Mouse (Mus musculus) midbrain, embryonic 14.5 days (tissue): ENCODE measurements around the gene Igf2bp2. TPM values are rescaled to one million over a fixed set of nuclear protein-coding genes. Genes with fewer than 3 reads are reported as not detected.

Experiments used
- ATAC-seq: fragments of 200-750 bp; cut with Nextera tagmentation; 2 replicates; pipeline ENCODE4 v1.8.0; 2017; ENCODE audit warnings: moderate number of reproducible peaks, moderate library complexity; ENCODE audit not compliant: low FRiP score, low TSS enrichment
- DNase-seq: peaks from one replicate; pipeline ENCODE4 v3.0.0-alpha.2; 2015
- H3K27ac ChIP-seq: fragments of 300-500 bp; sonication (generic); replicated peaks from 2 replicates; pipeline ENCODE4 v1.5.1; 2014; ENCODE audit warnings: mild to moderate bottlenecking, low read depth, low read length, moderate library complexity
- H3K27me3 ChIP-seq: fragments of 300-500 bp; sonication (generic); 2 replicates; pipeline ENCODE4 v1.6.1; 2014; ENCODE audit warnings: low read length, control low read depth, mixed read lengths; ENCODE audit not compliant: control insufficient read depth, insufficient read depth
- H3K36me3 ChIP-seq: fragments of 300-500 bp; sonication (generic); 2 replicates; pipeline ENCODE4 v1.6.1; 2014; ENCODE audit warnings: low read length, control low read depth; ENCODE audit not compliant: control insufficient read depth, insufficient read depth
- H3K4me1 ChIP-seq: fragments of 300-500 bp; sonication (generic); 2 replicates; pipeline ENCODE4 v1.6.1; 2014; ENCODE audit warnings: mild to moderate bottlenecking, antibody characterized with exemption, low read length, control low read depth; ENCODE audit not compliant: control insufficient read depth, insufficient read depth
- H3K4me2 ChIP-seq: fragments of 300-500 bp; sonication (generic); 2 replicates; pipeline ENCODE4 v1.6.1; 2014; ENCODE audit warnings: mild to moderate bottlenecking, low read length, moderate library complexity
- H3K4me3 ChIP-seq: fragments of 300-500 bp; sonication (generic); replicated peaks from 2 replicates; pipeline ENCODE4 v1.5.1; 2014; ENCODE audit warnings: low read depth, low read length
- H3K9ac ChIP-seq: fragments of 300-500 bp; sonication (generic); replicated peaks from 2 replicates; pipeline ENCODE4 v1.6.1; 2014; ENCODE audit warnings: mild to moderate bottlenecking, low read length, moderate library complexity
- H3K9me3 ChIP-seq: fragments of 300-500 bp; sonication (generic); 2 replicates; pipeline ENCODE4 v1.6.1; 2016; ENCODE audit warnings: low read length, control low read depth, mixed read lengths; ENCODE audit not compliant: control insufficient read depth
- WGBS: fragments of 180-500 bp; shearing (Covaris S2); extraction: QIAGEN DNeasy Blood & Tissue Kit; methylation state at CpG from one replicate; pipeline ENCODE4 v1.1.7; 2014; 5-methylcytosine and 5-hydroxymethylcytosine counted together
- polyA plus RNA-seq: library from polyadenylated mRNA; unstranded; fragments of >200 nt; fragmentation: Nextera tagmentation; extraction: Ambion mirVana; gene quantifications from 2 replicates; pipeline ENCODE4 v1.2.1, GENCODE M21; 2014

Gene Igf2bp2
- polyA plus RNA-seq, 1 experiment from 2014 or later: 20.2 TPM

DNA sequence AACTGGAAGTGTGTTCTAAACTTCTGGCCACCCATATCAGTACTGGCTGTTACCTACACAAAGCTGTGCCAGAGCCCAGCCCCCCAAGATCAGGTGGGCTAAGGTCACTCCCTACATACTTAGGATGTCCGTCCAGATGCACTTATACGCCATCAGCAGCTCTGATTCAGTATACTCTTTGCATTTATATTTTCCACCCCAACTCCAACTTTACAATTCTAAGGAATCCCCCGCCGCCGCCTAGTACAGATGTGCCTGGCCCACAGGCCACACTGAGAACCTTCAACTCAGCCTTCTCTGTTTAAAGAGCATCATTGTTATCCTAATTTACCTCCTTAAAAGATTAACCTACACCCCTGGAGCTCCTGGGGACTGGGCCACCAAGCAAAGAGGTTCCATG is 23.3 kb downstream of the Igf2bp2 start:
- H3K27ac ChIP-seq: no peak overlapping the region
- no peaks in the 10 kb centered on the region for H3K4me1 ChIP-seq
- no peak overlapping the region for H3K4me2 ChIP-seq
- ATAC-seq (no peak), DNase-seq (no peak)
- H3K9ac ChIP-seq: no peak overlapping the region
- no peaks in the 10 kb centered on the region for H3K27me3 ChIP-seq
- no peak overlapping the region for H3K4me3 ChIP-seq
- no peaks in the 10 kb centered on the region for H3K9me3 ChIP-seq
- no peaks in the 10 kb centered on the region for H3K36me3 ChIP-seq
- WGBS: 80% methylated on average over 5 of the region's 5 CpGs

DNA sequence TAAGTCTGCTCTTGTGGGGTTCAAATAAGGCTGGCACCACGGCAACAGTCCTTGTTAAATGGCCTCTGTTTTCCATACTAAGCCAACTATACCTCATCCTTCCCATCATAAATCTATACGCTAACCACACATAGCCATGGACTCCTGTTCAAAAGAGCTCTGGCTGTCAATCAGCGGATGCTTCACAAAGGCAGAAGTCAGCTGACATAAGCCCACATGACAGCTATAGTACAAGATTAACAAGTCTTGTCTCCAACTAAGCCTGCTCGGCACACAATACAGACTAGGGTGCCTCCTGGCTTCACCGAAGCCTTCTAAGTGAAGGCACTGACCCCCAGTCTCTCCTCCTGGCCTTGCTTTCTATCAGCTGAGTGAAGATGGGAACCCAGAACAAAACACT is 26.9 kb downstream of the Igf2bp2 start:
- ATAC-seq (no peak), DNase-seq (no peak)
- Histone ChIP-seq H3K9ac (no peak overlapping the region), H3K4me2 (no peak overlapping the region), H3K4me3 (no peak overlapping the region), H3K27me3 (no peaks in the 10 kb centered on the region), H3K27ac (no peak overlapping the region), H3K4me1 (no peaks in the 10 kb centered on the region), H3K36me3 (no peaks in the 10 kb centered on the region), H3K9me3 (no peaks in the 10 kb centered on the region)
- WGBS: 40% methylated on average over 5 of the region's 5 CpGs

DNA sequence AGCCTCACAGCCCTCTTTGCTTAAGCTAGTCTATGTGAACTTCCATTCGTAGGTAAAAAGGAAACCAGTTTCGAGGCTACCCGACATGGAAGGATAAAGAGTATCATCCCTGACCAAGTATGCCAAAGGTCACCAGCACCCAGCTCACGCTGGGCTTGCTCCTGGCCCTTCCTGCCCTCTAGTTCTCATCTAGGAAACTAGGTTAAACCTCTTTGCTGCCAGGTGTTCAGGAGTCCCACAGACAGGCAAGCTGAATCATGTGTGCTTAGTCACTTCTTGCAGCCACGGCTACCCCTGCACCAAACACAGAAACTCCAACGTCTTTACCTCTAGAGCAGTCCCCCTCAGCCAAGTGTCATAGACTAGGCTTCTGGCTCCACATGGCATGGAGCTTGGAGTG is 31.8 kb downstream of the Igf2bp2 start:
- Histone ChIP-seq H3K9me3 (no peaks in the 10 kb centered on the region), H3K36me3 (no peaks in the 10 kb centered on the region), H3K4me2 (no peak overlapping the region), H3K9ac (no peak overlapping the region), H3K27me3 (no peaks in the 10 kb centered on the region), H3K27ac (no peak overlapping the region), H3K4me3 (no peak overlapping the region), H3K4me1 (no peaks in the 10 kb centered on the region)
- 89% methylated on average over 6 of the region's 6 CpGs for WGBS
- DNase-seq (no peak), ATAC-seq (no peak)

DNA sequence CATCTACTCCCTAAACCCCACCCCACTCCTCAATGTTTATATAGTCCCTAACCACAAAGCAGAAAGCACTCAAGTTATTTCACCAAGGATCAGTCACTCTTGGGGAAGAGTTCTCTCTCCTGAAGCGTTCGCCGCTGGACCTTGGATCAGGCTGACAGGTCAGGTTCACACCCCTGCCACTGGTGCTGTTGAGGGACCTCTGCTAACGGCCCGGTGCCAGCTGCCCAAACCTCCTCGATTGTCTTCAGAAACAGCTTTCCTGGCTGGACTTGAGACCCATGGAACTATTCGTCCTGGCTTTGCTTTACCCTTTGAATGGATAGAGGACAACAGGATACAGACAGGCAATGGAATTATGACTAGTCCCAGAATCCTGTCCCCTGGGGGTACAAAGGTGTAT is 33.6 kb downstream of the Igf2bp2 start:
- WGBS: 95% methylated on average over 7 of the region's 7 CpGs
- H3K27me3 ChIP-seq: no peaks in the 10 kb centered on the region

DNA sequence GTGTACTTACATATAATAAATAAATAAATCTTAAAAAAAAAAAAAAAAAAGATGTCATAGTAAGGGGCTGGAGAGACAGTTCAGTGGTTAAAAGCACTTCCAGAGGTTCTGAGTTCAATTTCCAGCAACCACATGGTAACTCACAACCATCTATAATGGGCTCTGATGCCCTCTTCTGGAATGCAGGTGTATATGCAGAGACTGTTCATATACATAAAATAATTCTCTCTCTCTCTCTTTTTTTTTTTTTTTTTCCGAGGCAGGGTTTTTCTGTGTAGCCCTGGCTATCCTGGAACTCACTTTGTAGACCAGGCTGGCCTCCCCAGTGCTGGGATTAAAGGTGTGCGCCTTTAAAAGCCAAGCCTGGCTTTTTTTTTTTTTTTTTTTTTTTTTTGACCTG is 34.5 kb downstream of the Igf2bp2 start:
- Histone ChIP-seq H3K9me3 (no peaks in the 10 kb centered on the region), H3K36me3 (no peaks in the 10 kb centered on the region), H3K4me1 (no peaks in the 10 kb centered on the region), H3K27me3 (no peaks in the 10 kb centered on the region), H3K9ac (no peak overlapping the region), H3K27ac (no peak overlapping the region), H3K4me3 (no peak overlapping the region), H3K4me2 (no peak overlapping the region)
- 92% methylated on average over 2 of the region's 2 CpGs for WGBS
- ATAC-seq: no peak
- DNase-seq: no peak

More for the DNA sequence above, 33.6 kb downstream of the Igf2bp2 start:
- H3K27ac ChIP-seq: no peak overlapping the region
- no peak for DNase-seq
- no peak overlapping the region for H3K4me3 ChIP-seq
- H3K36me3 ChIP-seq: no peaks in the 10 kb centered on the region
- H3K9ac ChIP-seq: no peak overlapping the region
- H3K9me3 ChIP-seq: no peaks in the 10 kb centered on the region
- ATAC-seq: no peak
- no peaks in the 10 kb centered on the region for H3K4me1 ChIP-seq
- H3K4me2 ChIP-seq: no peak overlapping the region

DNA sequence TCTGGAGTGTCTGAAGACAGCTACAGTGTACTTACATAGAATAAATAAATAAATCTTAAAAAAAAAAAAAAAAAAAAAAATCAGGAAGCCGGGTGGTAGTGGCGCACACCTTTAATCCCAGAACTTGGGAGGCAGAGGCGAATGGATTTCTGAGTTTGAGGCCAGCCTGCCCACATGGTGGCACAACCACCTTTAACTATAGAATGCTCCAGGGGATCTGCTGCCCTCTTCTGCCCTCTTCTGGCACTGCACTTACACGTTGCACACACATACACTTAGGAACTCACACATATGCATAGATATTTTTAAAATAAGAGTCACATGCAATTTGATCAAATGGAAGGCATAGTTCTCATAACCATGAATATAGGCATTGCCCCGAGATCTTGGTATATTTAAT is 35.3 kb downstream of the Igf2bp2 start:
- Histone ChIP-seq H3K4me3 (no peak overlapping the region), H3K36me3 (no peaks in the 10 kb centered on the region), H3K9me3 (no peaks in the 10 kb centered on the region), H3K27me3 (no peaks in the 10 kb centered on the region), H3K27ac (no peak overlapping the region), H3K4me1 (no peaks in the 10 kb centered on the region), H3K9ac (no peak overlapping the region), H3K4me2 (no peak overlapping the region)
- no peak for ATAC-seq
- no peak for DNase-seq
- 95% methylated on average over 5 of the region's 5 CpGs for WGBS

DNA sequence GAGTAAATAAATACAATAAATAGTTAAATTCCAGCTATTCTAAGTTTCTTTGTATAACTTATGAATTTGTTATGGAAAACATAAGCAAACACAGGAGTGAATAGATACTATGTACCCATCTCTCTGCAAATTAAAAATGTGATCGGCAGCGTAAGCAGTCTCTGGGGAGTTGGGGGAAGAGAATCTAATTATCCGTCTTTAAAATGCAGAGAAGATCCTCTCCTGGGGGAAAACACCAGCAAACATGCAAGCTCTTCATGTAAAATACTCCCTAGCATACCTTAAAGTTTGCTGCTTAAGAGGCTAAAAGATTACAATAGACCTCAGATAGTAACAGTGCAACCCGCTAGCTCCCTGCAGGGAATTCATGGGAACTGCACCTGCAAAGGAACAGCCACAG is 36.2 kb downstream of the Igf2bp2 start:
- Histone ChIP-seq H3K4me3 (no peak overlapping the region), H3K36me3 (no peaks in the 10 kb centered on the region), H3K9me3 (no peaks in the 10 kb centered on the region), H3K4me2 (no peak overlapping the region), H3K4me1 (no peaks in the 10 kb centered on the region), H3K9ac (no peak overlapping the region), H3K27ac (no peak overlapping the region), H3K27me3 (no peaks in the 10 kb centered on the region)
- WGBS: 61% methylated on average over 4 of the region's 4 CpGs
- ATAC-seq: no peak
- peak; percentile 56 for DNase-seq

DNA sequence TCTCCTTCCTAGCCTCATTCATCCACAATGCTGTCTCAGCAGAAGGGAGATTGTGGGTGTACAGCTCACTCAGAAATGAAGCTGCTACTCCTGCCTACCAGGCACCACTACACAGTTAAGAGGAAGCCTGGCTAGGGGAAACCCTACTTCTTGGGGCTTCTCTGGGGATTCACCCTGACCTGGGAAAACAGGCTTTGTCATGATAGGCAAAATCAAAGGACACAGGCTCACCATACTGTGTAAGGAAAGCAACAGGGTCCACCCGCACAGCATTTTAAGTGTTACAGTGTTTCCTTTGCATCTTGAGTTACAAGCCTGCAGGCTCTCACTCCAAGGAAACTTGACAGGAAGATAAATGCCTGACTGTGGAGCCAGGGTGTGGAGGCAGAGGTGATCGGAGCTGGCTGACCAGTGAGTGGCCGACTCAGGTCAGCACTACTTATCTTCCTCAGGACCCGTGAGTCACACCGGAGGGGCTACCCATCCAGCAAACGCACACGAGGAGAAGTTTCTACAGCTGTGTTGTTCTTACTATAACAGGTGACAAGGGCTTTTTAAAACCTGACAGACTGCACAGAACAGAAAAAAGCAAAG is 38.7 kb downstream of the Igf2bp2 start:
- Histone ChIP-seq H3K36me3 (no peaks in the 10 kb centered on the region), H3K9me3 (no peaks in the 10 kb centered on the region), H3K4me2 (no peak overlapping the region), H3K4me3 (no peak overlapping the region), H3K4me1 (no peaks in the 10 kb centered on the region), H3K27ac (no peak overlapping the region), H3K27me3 (no peaks in the 10 kb centered on the region), H3K9ac (no peak overlapping the region)
- WGBS: 85% methylated on average over 7 of the region's 7 CpGs
- DNase-seq (no peak), ATAC-seq (no peak)

DNA sequence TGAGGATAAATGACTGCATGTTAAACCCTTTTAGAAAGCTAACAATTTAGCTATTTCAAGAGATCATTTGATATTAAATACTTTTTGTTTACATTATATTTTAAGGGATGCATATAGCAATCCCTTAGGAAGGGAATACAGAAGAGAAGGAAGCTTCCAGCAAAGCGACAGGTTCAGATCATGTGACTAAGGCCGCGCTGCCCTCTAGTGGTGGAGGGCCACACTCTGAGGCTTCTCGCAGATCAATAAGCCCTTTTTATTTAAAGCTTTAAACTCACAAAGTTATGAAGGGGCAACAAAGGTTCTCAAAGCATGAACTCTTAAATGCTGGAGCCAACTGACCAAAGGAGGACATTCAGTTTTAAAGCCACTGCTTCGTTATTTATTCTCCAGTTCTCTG is 39.4 kb downstream of the Igf2bp2 start:
- Histone ChIP-seq H3K4me2 (no peak overlapping the region), H3K27ac (no peak overlapping the region), H3K36me3 (no peaks in the 10 kb centered on the region), H3K4me1 (no peaks in the 10 kb centered on the region), H3K9me3 (no peaks in the 10 kb centered on the region), H3K4me3 (no peak overlapping the region), H3K9ac (no peak overlapping the region), H3K27me3 (no peaks in the 10 kb centered on the region)
- DNase-seq (peak; percentile 67), ATAC-seq (no peak)
- WGBS: 35% methylated on average over 5 of the region's 5 CpGs
